Mouse (Mus musculus): ENCODE measurements at regions not wholly inside any gene's neighbourhood (a gene's known extent, or its start where the extent isn't known, plus 50 kb on each side); places are given as distances from the start of the nearest gene placed in this dataset.

DNA sequence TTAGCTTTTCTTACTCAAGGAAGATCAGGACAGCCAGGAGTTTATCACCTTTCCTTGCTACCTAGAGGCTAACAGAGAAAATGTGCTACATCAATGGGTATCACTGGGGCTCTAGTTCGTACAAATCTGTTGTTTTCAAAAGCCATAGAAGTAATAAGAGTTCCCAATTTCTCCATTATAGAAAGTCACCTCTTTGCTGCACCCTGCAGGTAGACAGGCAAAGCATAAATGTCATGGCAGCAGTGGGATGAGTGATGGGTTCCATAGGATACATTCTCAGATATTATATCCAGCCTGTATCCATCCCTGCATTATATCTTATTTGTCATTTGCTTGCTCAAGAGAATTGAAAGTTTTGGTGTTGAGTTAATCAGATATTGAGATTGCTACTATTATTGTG, 236.4 kb upstream of the Alcam start:
- Histone ChIP-seq H3K9me3 (replicated peaks) (peaks cover 3% of the 10 kb centered on the region; the same call in 1 of the 2 replicates), H3K36me3 (replicated peaks) (no peaks in the 10 kb centered on the region), H3K4me1 (ENCODE audit: insufficient read depth, low read depth, low read length) (no peaks in the 10 kb centered on the region), H3K27me3 (ENCODE audit: insufficient read depth, low read length) (no peaks in the 10 kb centered on the region), H3K4me3 (ENCODE audit: low read depth, low read length) (no peak overlapping the region)
- TF ChIP-seq TAL1 (conservative IDR thresholded peaks at IDR 0.05; ENCODE audit: low read depth, low read length), result no peak
- no peak for TF ChIP-seq CTCF (IDR thresholded peaks at IDR 0.05; ENCODE audit: low read depth, low read length)
- TF ChIP-seq GATA2 (IDR thresholded peaks at IDR 0.05; ENCODE audit: borderline replicate concordance, low read depth, low read length), result no peak
- no peak for TF ChIP-seq POLR2AphosphoS5 (IDR thresholded peaks at IDR 0.05; ENCODE audit: insufficient replicate concordance, low read depth, low read length)
- TF ChIP-seq GATA1 (IDR thresholded peaks at IDR 0.05; ENCODE audit: borderline replicate concordance, low read length), result no peak
- no peak for ATAC-seq (ENCODE audit: extremely low read depth, insufficient number of reproducible peaks, low FRiP score, poor library complexity, severe bottlenecking)
- no peak for DNase-seq (ENCODE audit: low spot score)

DNA sequence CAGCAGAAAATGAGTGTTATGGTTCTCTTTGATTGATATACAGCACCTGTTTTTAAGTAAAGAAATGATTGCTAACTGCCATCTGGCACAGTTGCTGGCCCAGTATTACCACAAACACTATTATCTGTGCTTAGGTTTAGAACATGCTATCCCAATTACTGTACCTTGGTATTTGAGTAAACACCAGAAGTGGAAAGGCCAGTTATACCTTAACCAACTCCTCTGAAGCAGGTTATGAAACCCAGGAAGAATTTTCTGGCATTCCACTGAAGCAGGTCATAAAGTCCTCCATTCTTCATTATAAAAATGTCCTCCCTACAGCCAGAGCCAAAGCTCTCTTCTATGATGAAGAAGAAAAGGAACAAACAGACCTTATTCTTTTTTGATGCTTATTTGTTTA, 201.0 kb upstream of the Alcam start:
- no peak for DNase-seq (ENCODE audit: low spot score)
- ATAC-seq (ENCODE audit: extremely low read depth, insufficient number of reproducible peaks, low FRiP score, poor library complexity, severe bottlenecking), result no peak
- Histone ChIP-seq H3K27me3 (ENCODE audit: insufficient read depth, low read length) (no peaks in the 10 kb centered on the region), H3K4me1 (ENCODE audit: insufficient read depth, low read depth, low read length) (no peaks in the 10 kb centered on the region), H3K9me3 (replicated peaks) (no peaks in the 10 kb centered on the region), H3K4me3 (ENCODE audit: low read depth, low read length) (no peak overlapping the region), H3K36me3 (replicated peaks) (no peaks in the 10 kb centered on the region)
- TF ChIP-seq POLR2AphosphoS5 (IDR thresholded peaks at IDR 0.05; ENCODE audit: insufficient replicate concordance, low read depth, low read length) (no peak), GATA1 (IDR thresholded peaks at IDR 0.05; ENCODE audit: borderline replicate concordance, low read length) (no peak), TAL1 (conservative IDR thresholded peaks at IDR 0.05; ENCODE audit: low read depth, low read length) (no peak), GATA2 (IDR thresholded peaks at IDR 0.05; ENCODE audit: borderline replicate concordance, low read depth, low read length) (no peak)
